Mouse (Mus musculus) limb, embryonic 10.5 days (tissue): ENCODE results near the gene Slc24a2. TPM values are rescaled to one million over a fixed set of nuclear protein-coding genes. Genes with fewer than 3 reads are reported as not detected.

Experiments
- DNase-seq: peaks from one replicate; pipeline ENCODE4 v3.0.0-alpha.2; 2017; ENCODE audit warnings: low spot score
- H3K27ac ChIP-seq: fragments of 300-500 bp; sonication (generic); 2 replicates; pipeline ENCODE4 v1.5.1; 2016; ENCODE audit warnings: mild to moderate bottlenecking
- H3K27me3 ChIP-seq: fragments of 300-500 bp; sonication (generic); 2 replicates; pipeline ENCODE4 v1.6.1; 2016; ENCODE audit warnings: low read depth, mild to moderate bottlenecking; ENCODE audit not compliant: poor library complexity, severe bottlenecking
- H3K36me3 ChIP-seq: fragments of 300-500 bp; sonication (generic); 2 replicates; pipeline ENCODE4 v1.6.1; 2016; ENCODE audit warnings: mild to moderate bottlenecking, moderate library complexity
- H3K4me1 ChIP-seq: fragments of 300-500 bp; sonication (generic); 2 replicates; pipeline ENCODE4 v1.6.1; 2016
- H3K4me3 ChIP-seq: fragments of 300-500 bp; sonication (generic); 2 replicates; pipeline ENCODE4 v1.5.1; 2016; ENCODE audit warnings: mild to moderate bottlenecking, moderate library complexity
- H3K9me3 ChIP-seq: fragments of 300-500 bp; sonication (generic); replicated peaks from 2 replicates; pipeline ENCODE4 v1.6.1; 2016; ENCODE audit warnings: mild to moderate bottlenecking
- WGBS: fragments of 180-500 bp; shearing (Covaris S2); methylation state at CpG from one replicate; pipeline ENCODE4 v1.1.7; 2016; 5-methylcytosine and 5-hydroxymethylcytosine counted together
- polyA plus RNA-seq: library from polyadenylated mRNA; unstranded; fragments of >200 nt; fragmentation: Nextera tagmentation; extraction: Ambion mirVana; gene quantifications from 2 replicates; pipeline ENCODE4 v1.2.1, GENCODE M21; 2016

The Slc24a2 gene
- polyA plus RNA-seq, 1 experiment from 2014 or later, result 0.01 TPM

DNA sequence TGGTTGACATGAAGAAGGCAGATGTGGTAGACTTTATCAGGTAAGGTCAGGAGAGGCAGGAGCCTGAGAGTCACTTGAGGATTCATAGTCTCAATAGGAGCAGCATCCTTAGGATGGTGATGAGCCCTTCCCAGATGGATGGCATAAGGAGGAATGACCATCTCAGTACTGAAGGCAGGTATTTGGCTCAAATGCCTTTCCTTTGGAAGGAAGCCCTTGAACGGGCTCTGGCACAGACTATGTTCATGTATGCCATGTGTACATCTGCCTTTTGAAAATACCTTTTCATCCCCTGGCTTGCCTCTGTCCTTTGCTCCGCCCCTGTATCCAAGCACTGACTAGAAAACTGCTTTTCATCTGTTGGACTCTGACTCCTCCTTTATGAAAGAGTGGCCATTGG is 168.6 kb downstream of the Slc24a2 start:
- Histone ChIP-seq H3K9me3 (no peaks in the 10 kb centered on the region), H3K36me3 (no peaks in the 10 kb centered on the region), H3K27ac (no peak overlapping the region), H3K27me3 (no peaks in the 10 kb centered on the region), H3K4me1 (no peaks in the 10 kb centered on the region), H3K4me3 (no peak overlapping the region)
- WGBS, result 83% methylated on average over 2 of the region's 2 CpGs
- no peak for DNase-seq

DNA sequence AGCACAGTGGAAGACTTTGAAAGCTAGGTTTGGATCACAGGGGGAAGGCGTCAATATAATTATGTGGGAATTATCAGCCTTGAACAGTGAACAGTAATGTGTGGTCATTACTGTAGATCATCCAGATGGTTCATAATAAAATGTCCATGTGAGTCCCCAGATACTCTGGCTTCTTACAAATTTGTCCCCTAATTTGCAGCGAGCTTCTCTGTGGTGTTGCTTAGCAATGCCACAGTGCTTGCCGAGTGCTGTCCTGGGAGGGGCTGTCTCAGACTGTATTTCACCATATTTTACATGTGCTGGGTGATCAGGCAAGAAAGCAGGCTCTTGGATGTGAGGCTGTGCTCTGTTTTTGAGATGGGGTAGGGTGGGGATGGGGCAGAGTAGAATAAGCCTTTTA is 172.7 kb downstream of the Slc24a2 start:
- Histone ChIP-seq H3K4me1 (no peaks in the 10 kb centered on the region), H3K4me3 (no peak overlapping the region), H3K9me3 (no peaks in the 10 kb centered on the region), H3K27me3 (no peaks in the 10 kb centered on the region), H3K36me3 (no peaks in the 10 kb centered on the region), H3K27ac (no peak overlapping the region)
- 81% methylated on average over 3 of the region's 3 CpGs for WGBS
- DNase-seq, result no peak

DNA sequence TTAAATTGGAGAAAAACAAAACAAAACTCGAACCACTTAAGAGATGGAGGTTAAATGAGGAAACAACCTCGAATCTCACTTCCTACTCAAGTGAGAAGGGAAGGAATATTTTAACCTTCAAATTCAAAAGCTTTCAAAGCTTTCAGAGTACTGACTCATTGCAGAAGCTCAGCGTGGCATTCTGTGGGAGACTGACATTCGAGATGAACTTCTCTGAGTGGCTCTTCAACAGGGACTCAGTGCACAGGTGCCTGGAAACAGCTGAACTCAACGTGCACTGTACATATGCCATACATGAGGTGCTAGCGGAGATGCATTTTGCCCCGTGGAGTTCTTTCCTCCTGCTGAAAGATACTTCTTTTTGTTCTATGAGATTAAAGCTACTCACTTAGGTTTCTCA is 174.5 kb downstream of the Slc24a2 start:
- 91% methylated on average over 7 of the region's 7 CpGs for WGBS
- H3K9me3 ChIP-seq, result no peaks in the 10 kb centered on the region
- H3K4me1 ChIP-seq, result no peaks in the 10 kb centered on the region
- no peak for DNase-seq
- no peaks in the 10 kb centered on the region for H3K36me3 ChIP-seq
- no peak overlapping the region for H3K4me3 ChIP-seq
- H3K27ac ChIP-seq, result no peak overlapping the region
- no peaks in the 10 kb centered on the region for H3K27me3 ChIP-seq

DNA sequence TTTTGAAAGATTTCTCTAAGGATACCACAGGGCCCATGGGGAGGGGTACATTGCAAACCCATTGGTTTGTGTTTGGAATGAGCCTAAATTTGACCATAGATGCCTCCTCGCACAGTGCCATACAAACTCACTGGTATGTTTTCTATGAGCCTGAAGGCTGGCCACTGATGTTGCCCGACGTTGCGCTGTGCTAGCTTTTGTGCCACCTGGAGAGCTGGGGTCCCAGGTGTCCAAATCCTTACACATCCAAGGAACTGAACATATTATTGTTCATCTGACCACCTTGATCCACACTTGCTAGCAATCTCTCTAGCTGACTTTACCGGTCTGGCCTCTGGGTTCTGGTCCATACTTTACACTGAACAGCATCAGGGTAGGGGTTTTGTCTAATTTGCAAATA is 177.4 kb downstream of the Slc24a2 start:
- H3K9me3 ChIP-seq, result no peaks in the 10 kb centered on the region
- WGBS, result 93% methylated on average over 5 of the region's 5 CpGs
- H3K36me3 ChIP-seq, result no peaks in the 10 kb centered on the region
- no peaks in the 10 kb centered on the region for H3K4me1 ChIP-seq
- no peak for DNase-seq
- H3K27ac ChIP-seq, result no peak overlapping the region
- H3K4me3 ChIP-seq, result no peak overlapping the region
- H3K27me3 ChIP-seq, result no peaks in the 10 kb centered on the region

DNA sequence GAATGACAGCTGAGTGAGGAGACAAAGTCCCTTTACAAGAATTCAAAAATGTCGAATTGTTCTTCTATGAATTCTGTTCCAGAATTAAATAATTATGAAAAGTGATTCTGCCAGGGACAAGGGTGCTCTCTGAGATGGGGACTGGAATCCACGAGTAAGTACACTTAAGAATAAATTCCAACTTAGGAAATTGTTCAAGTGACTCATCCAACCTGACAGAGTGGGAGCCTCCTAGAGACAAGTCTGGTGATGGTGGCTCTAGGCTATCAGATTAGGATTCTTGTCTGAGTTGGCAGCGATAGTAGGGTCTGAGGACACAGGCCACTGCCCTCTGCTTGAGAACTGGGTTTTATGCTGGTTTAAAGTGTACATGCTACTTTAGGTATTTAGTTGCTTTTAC is 181.2 kb downstream of the Slc24a2 start:
- no peak overlapping the region for H3K4me3 ChIP-seq
- H3K4me1 ChIP-seq, result no peaks in the 10 kb centered on the region
- H3K36me3 ChIP-seq, result no peaks in the 10 kb centered on the region
- H3K27me3 ChIP-seq, result no peaks in the 10 kb centered on the region
- no peaks in the 10 kb centered on the region for H3K9me3 ChIP-seq
- no peak for DNase-seq
- 84% methylated on average over 3 of the region's 3 CpGs for WGBS
- H3K27ac ChIP-seq, result no peak overlapping the region

DNA sequence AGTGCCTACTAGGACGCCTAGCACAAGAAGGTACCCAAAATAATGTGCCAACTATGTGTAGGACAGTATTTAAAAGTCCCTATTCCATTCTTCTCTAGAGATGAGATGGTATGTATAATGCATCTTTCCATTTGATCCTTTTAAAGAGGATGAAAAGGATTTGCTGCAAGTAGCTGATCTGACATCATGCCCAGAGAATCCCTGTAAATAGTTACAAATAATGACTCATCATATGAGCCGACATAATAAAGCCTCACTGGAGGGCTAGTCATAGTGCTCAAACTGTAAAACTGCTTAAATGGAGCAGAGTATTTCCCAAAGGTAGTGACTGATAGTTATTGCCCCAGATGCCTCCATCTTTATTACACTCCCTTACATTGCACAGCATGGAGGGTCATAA is 183.1 kb downstream of the Slc24a2 start:
- H3K4me1 ChIP-seq, result no peaks in the 10 kb centered on the region
- no peaks in the 10 kb centered on the region for H3K36me3 ChIP-seq
- H3K27ac ChIP-seq, result no peak overlapping the region
- WGBS, result 88% methylated on average over 2 of the region's 2 CpGs
- H3K27me3 ChIP-seq, result no peaks in the 10 kb centered on the region
- no peaks in the 10 kb centered on the region for H3K9me3 ChIP-seq
- H3K4me3 ChIP-seq, result no peak overlapping the region
- no peak for DNase-seq

DNA sequence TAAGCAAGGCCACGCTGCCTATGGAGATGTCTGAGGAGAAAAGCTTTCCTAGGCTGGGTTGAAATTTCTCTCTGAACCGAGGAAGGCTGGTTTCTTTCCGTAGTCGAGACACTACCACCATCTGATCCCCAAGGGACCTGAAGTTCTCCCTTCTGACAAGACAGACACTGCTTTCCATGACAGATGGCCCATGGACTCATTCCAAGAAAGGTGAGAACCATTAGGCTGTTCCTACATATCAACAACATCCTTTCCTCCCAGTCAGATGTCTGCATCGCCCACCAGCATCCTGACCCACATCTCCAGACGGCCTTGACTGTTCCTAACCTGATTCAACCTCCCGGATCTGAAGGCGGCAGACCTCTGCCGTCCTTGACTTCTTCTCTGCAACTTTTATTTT is 187.0 kb downstream of the Slc24a2 start:
- Histone ChIP-seq H3K27ac (no peak overlapping the region), H3K27me3 (no peaks in the 10 kb centered on the region), H3K4me1 (no peaks in the 10 kb centered on the region), H3K4me3 (no peak overlapping the region), H3K9me3 (no peaks in the 10 kb centered on the region), H3K36me3 (no peaks in the 10 kb centered on the region)
- WGBS, result 90% methylated on average over 9 of the region's 9 CpGs
- no peak for DNase-seq

DNA sequence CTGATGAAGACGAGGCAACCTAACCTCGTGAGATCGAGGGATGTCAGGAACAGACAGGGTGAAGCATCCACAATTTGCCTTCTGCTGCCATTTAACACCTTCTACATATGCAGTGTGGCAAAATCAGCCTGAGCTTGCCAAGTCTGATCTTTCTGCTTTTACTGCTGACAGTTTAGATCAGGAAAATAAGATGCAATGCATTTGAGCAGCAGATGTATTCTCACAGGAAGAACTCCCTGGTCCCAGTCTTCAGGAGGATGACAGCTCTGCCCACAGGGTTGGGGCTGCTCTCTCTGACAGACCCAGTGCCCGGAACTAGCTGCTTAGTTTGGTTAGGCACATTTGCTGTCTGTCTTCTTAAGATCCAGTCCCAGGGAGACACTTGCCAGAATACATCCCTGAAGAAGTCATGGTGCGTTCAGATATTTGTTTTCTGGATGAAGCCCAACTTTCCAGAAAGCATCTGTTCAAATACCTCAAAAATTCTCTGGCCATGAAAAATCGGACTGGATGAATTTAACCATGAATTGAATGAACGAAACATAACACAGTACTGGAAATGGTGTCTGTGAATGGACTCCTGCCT is 188.8 kb downstream of the Slc24a2 start:
- Histone ChIP-seq H3K9me3 (no peaks in the 10 kb centered on the region), H3K4me1 (no peaks in the 10 kb centered on the region), H3K27me3 (no peaks in the 10 kb centered on the region), H3K4me3 (no peak overlapping the region), H3K36me3 (no peaks in the 10 kb centered on the region), H3K27ac (no peak overlapping the region)
- 88% methylated on average over 7 of the region's 7 CpGs for WGBS
- DNase-seq, result no peak

DNA sequence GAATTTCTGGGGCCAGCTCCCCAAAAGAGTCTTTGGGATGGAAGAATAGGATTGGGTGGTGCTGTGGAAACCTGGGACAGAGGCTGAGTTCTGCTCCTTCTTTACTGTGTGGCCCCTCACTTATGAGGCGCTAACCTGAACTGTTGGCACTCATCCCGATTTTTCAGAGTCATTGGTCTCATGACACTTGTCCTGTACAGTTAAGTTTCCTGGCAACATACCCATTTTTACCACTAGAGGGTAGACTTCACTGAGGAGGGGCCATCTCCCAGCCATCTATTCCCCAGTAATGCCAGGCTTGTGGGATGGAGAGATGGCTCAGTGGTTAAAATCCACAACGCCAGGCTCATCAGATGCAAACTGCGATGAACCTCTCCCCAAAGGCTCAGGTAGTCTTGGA is 192.7 kb downstream of the Slc24a2 start:
- no peaks in the 10 kb centered on the region for H3K27me3 ChIP-seq
- H3K9me3 ChIP-seq, result no peaks in the 10 kb centered on the region
- no peak overlapping the region for H3K4me3 ChIP-seq
- H3K4me1 ChIP-seq, result no peaks in the 10 kb centered on the region
- no peak overlapping the region for H3K27ac ChIP-seq
- DNase-seq, result no peak
- 78% methylated on average over 4 of the region's 4 CpGs for WGBS
- H3K36me3 ChIP-seq, result no peaks in the 10 kb centered on the region

DNA sequence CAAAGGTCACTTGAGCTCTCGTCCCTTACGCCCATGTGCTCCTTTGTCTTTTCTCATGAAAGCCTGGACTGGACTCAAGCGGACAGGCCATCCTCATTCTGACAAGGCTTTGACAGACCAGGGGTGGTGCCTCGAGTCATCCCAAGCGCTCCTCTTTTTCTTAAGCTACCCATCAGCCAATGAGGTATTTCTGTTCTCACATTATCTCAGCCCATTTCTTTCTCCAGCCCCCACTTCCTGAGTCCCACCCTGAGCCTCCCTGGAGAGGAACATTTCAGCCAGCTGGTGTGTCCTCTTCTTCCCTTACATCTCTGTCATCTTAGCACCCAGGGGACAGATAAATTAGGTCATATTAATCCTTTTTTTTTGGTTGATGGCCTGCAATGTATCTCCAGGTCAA is 193.8 kb downstream of the Slc24a2 start:
- Histone ChIP-seq H3K4me1 (no peaks in the 10 kb centered on the region), H3K4me3 (no peak overlapping the region), H3K27me3 (no peaks in the 10 kb centered on the region), H3K27ac (no peak overlapping the region), H3K36me3 (no peaks in the 10 kb centered on the region), H3K9me3 (no peaks in the 10 kb centered on the region)
- no peak for DNase-seq
- WGBS, result 68% methylated on average over 5 of the region's 5 CpGs

DNA sequence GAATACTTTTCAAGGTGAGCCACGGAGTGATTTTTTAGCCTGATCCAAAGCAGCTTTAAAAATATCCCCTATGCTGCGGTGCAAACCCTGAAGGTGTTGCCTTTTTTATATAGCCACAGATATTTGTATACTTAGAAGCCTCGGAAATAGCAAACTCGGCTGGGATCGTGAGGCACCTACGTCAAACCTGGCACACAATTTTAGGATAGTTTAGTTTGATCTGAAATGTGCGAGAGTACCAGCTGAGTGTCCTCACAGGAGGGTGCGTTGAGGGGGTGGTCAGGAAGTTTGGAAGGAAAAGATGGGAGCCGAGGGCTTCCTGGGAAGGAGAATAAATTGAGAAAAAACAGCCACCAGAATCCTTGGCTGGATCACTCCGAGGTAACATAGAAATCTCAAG is 194.6 kb downstream of the Slc24a2 start:
- no peaks in the 10 kb centered on the region for H3K4me1 ChIP-seq
- H3K36me3 ChIP-seq, result no peaks in the 10 kb centered on the region
- no peak overlapping the region for H3K4me3 ChIP-seq
- H3K27me3 ChIP-seq, result no peaks in the 10 kb centered on the region
- 90% methylated on average over 10 of the region's 10 CpGs for WGBS
- H3K27ac ChIP-seq, result no peak overlapping the region
- no peaks in the 10 kb centered on the region for H3K9me3 ChIP-seq
- no peak for DNase-seq

DNA sequence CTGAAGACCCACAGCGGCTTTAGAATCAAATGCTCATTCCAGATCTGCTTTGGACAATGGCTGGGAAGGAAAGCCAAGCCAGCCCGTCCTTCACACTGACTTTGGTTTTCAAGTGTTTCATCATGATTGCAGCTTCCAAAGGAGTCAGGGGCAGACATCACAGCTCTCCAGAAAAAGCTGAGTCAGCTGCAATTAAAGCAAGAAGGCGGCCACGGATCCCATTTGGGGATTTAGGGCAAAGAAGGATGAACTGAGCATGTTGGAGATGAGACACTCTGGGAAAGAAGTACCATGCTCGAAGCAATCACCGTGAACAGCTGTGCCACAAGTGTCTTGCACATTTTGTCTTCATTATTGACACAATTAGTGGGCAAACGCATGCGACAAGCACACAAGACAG is 197.6 kb downstream of the Slc24a2 start:
- 91% methylated on average over 8 of the region's 8 CpGs for WGBS
- Histone ChIP-seq H3K4me1 (no peaks in the 10 kb centered on the region), H3K27ac (no peak overlapping the region), H3K27me3 (no peaks in the 10 kb centered on the region), H3K36me3 (no peaks in the 10 kb centered on the region), H3K4me3 (no peak overlapping the region), H3K9me3 (no peaks in the 10 kb centered on the region)
- DNase-seq, result no peak

DNA sequence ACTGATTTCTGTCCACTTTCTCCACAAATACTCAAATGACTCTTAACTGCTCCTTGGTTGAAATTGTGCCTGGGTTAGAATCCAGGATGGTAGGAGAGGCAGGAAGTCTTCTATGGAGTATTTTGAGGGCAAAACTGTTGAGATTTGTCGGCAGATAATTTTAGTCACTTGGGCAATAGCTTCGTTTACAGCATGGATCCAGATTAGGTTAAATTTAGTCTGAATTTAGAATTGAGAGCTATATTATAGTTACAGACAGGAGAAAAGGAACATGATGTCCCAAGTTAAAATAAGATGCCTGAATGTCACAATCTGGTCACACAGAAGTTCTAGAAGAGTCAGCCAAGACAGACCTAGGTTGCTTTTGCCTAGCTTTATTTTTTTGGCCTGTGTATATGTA is 199.2 kb downstream of the Slc24a2 start:
- WGBS, result 95% methylated on average over 2 of the region's 2 CpGs
- Histone ChIP-seq H3K36me3 (no peaks in the 10 kb centered on the region), H3K27me3 (no peaks in the 10 kb centered on the region), H3K9me3 (no peaks in the 10 kb centered on the region), H3K4me1 (no peaks in the 10 kb centered on the region), H3K4me3 (no peak overlapping the region), H3K27ac (no peak overlapping the region)
- no peak for DNase-seq
